Mouse (Mus musculus) hematopoietic multipotent progenitor cell, adult 10-12 weeks (in vitro differentiated cells): ENCODE results near the gene Rom1. TPM values are rescaled to one million over a fixed set of nuclear protein-coding genes. Genes with fewer than 3 reads are reported as not detected.

Source experiments
- polyA plus RNA-seq: library from polyadenylated mRNA; stranded (reverse); fragments of >175 nt; gene quantifications from 2 replicates; pipeline ENCODE4 v1.2.3, GENCODE M21; 2012; ENCODE audit warnings: low replicate concordance

Rom1 gene
- 13.0 and 33.9 TPM in 2 replicates for polyA plus RNA-seq

GRCm38 (mm10) chr19:8929224-8930088 is at the start of gene Rom1, which contains the start of gene Eml3:
Gene Rom1 (minus strand): TSS chr19:8929356.
Gene Eml3 (plus strand): TSS chr19:8929552.

DNA sequence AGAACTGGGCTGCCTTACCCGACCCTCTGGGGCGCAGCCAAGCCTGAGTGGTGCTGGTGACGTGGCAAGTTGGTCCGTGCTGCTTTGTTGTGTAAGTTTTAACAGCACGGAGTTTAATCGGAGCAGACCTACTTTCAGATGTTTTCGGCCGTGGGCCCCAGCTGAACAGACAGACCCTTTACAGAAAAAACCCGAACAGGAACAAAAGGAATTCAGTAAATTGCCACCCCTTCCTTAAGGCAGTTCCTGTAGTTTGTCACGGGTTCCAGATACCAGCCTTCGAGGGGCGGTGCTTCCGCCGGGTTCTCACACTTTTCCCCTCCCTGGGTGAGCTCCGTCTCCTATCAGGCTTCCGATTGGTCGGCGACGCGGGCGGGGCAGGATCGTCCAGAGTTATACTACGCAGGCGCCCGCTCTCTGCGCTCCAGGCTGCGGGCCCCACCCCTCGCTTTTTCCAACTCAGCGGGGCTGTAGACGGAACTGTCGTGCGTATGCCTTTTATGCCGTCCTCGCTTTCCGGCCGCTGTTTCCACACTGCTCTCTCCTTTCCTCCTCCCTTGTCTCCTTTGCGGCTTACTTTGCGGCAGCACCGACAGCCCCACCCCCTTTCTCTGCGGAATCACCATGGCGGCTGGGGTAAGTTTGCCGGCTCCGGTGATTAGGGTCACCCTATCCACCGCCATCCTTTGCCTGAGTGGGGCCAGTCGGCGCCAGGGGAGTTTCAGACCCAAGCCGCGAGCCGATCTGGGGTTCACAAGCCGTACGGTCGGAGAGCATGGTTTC is 37.6 kb upstream of the Rom1 start, which contains the start of gene Eef1g:
Gene Eef1g, plus strand, starts transcription at position 452 of the 783 bp plus-strand sequence.

DNA sequence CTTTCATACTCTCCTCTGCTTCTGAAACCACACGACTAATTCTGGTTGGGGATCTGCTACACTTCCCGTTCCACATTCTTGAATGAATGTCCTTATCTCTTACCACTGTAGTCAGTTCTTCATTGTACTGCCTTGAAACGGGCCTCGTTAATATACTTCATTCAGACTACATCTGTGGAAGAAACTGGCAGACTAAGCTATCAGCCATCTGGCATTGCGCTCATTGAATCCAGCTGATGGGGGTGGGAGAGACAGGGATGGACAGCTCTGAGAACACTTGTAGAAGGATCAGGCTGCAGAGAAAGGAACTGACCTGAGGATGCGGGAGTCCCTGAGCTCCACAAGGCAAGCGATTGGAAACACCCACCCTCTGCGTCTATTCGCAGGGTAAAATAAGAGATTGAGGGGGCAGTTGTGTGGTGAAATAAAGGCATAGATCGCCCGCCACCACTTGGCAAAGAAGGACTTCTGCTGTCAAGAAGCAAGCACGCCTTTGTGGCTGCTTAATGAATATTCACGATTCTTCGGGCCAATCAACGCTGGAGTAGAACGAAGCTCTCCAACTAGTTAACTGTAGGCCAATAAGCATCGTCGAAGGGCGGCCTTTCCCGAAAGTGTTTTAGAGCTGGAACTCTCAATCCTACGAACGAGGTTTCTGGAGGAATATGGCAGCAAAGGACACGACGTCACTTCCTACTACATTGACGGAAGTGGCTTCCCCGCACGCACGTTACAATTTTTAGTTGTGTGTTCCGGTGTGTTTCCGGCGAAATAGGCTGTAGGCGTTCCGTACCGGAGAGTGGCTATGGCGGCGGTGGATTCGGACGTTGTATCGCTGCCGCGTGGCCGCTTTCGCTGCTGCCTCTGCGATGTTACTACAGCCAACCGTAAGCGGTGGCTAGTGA is 24.2 kb upstream of the Rom1 start, which contains the start of gene Tut1:
Gene Tut1, plus strand, starts transcription at position 713 of the 905 bp plus-strand sequence.

GRCm38 (mm10) chr19:8941515-8942217 is 12.5 kb upstream of the Rom1 start, which contains the start of gene Mta2:
Gene Mta2 (plus strand): TSS chr19:8941875.

DNA sequence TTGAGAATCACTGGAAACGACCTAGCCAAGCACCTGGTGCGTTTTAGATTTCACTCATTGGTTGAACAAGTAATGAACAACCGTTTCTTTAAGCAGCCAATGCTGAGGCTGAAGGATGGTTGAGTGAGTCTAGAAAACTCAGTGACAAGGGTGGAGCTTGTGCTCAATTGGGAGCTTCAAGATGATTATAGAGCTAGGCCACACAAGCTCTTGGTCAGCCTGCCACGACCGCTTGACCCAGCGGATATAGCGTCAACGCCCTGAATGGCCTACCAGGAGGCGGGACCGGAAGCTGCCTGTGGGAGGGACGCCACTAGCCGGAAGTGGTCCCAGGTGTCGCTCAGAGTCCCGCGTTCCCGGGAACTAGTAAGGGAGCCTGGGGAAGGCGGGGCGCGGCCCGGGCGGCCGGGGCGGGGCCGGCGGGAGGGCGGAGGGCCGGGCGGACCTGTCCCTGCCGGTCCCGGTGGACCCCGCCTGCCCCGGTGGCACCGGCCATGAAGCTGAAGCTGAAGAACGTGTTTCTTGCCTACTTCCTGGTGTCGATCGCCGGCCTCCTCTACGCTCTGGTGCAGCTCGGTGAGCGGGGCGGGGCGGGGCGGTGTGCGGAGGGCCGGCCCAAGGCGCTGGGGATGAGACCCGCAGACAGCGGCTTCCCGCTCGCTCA is 9.0 kb downstream of the Rom1 start, which contains the start of gene B3gat3:
Gene B3gat3, plus strand, starts transcription at position 302 of the 664 bp plus-strand sequence.

DNA sequence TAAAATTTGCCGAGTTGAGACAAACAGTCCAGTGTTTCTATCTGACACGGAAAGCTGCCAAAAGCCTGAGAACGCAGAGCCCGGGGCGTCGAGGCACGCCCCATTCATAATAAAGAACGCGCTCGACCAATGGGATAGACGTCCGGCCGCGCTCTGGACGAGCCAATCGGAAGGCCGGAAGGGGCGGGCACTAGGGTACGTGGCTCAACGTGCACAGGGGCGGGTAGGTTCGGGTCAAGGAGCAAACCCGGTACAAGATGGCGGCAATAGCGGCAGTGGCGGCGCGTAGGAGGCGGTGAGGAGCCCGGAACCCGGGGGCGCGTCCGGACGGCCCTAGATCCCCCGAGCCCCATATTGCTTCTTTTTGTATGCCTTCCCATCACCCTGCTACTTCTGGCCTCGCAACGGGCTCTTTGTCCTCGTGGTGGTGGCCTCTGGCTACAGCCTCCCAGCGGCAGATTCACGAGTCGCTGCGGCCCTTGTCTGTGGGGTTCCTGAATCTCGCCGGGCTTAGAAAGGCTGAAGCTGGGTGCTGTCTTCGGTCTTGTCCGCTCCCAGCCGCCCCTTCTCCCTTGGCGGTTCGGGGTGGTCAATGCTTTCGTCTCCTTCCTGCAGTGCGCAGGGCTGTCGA is 31.2 kb downstream of the Rom1 start, which contains the start of gene Ganab:
Gene Ganab, plus strand, starts transcription at position 207 of the 631 bp plus-strand sequence.

DNA sequence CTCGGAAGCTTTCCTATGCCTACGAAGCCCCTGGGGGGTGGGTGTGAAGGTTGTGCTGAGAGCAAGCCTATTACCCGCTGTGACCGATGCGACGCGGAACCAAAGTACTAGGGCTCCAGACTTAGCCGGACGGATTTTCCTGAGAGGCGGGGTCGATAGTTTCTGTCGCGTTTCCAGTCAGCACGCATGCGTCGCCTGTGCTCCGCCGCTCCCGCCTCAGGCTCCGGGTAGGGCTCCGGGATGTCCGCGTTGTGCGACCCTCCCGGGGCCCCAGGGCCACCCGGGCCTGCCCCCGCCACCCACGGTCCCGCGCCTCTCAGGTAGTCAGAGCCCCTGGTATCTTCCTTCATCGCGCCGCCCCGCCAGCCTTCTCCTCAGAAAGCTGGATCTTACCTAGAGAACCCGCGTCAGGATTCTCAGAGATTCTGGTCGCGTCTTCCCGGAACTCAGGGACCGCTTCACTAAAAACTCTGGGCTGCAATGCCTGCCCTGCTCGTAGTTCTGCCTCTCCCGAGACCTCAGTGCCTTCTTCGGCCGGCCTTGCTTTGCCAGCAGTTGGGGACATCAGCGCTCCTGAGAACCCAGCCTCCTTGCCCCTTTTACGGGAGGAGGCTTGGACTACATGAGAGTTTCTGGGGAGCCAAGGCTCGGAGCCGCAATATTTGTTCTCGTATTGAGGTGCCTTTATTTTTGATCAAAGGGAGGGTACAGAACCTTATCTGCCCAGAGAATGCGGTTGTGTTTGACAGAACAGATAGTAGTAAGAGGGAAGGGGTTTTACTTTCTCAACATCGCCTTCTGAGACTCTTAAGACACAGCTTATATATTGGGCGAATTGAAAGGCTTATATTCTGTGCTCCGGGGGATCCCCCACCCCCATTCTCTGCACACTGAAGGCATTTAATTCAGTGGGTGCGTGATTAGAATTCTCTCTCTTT is 36.1 kb downstream of the Rom1 start, which contains the start of gene Ints5:
Gene Ints5, plus strand, starts transcription at position 177 of the 938 bp plus-strand sequence.

GRCm38 (mm10) chr19:8888511-8889385 is 40.4 kb downstream of the Rom1 start, which contains the start of the genes 1810009A15Rik and Gm49416:
Gene 1810009A15Rik (plus strand): TSS chr19:8888853.
Gene Gm49416 (plus strand): TSS chr19:8888926.

DNA sequence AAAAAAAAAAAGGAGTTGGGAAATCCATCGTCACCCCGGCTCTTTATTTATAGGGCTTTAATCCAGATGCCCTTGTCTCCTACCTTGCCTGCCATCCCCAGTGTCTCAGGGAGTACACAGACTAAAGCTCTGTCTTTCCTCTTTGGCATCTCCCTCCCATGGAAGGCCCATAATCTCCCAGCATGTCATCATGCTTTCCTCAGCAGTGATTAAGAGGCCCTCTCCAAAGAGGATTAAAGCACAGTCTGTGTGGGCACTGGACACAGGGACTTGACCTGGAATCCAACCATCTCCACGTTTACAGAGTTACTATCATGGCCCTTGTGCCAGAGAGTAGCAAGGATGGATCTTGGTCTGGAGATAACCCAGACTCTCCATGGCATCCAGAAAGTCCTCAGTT is 45.5 kb downstream of the Rom1 start, which contains the start of the genes Lbhd1 and Gm49403:
Gene Lbhd1, plus strand, starts transcription at position 117 of the 400 bp plus-strand sequence.
Gene Gm49403, plus strand, starts transcription at position 315 of the 400 bp plus-strand sequence.

GRCm38 (mm10) chr19:8880311-8881033 is 48.7 kb downstream of the Rom1 start, which contains the start of gene Uqcc3:
Gene Uqcc3 (minus strand): TSS chr19:8880923.

Other genes starting within 250 kb of the Rom1 start
- gene Slc3a2, start 206.0 kb downstream of the Rom1 start, polyA plus RNA-seq: 87.6 and 107 TPM in 2 replicates
- 14.1 and 19.6 TPM in 2 replicates for gene Wdr74, start 193.5 kb downstream of the Rom1 start, polyA plus RNA-seq
- gene 1700092M07Rik, start 188.6 kb downstream of the Rom1 start, polyA plus RNA-seq: 0.47 TPM in 1 of 2 replicates, not detected in the other
- gene Stx5a, start 187.9 kb downstream of the Rom1 start, polyA plus RNA-seq: 33.5 and 37.6 TPM in 2 replicates
- gene Nxf1, start 172.3 kb downstream of the Rom1 start, polyA plus RNA-seq: 85.7 and 111 TPM in 2 replicates
- 40.2 and 65.2 TPM in 2 replicates for gene Tmem223, start 158.4 kb downstream of the Rom1 start, polyA plus RNA-seq
- gene Tmem179b, start 154.9 kb downstream of the Rom1 start, polyA plus RNA-seq: 27.4 and 93.5 TPM in 2 replicates
- gene Taf6l, start 142.9 kb downstream of the Rom1 start, polyA plus RNA-seq: 18.5 and 32.1 TPM in 2 replicates
- 6.5 and 12.8 TPM in 2 replicates for gene Polr2g, start 130.8 kb downstream of the Rom1 start, polyA plus RNA-seq
- gene Zbtb3, start 126.8 kb downstream of the Rom1 start, polyA plus RNA-seq: 1.5 and 2.5 TPM in 2 replicates
- 6.1 and 6.4 TPM in 2 replicates for gene Ttc9c, start 110.0 kb downstream of the Rom1 start, polyA plus RNA-seq
- gene Hnrnpul2, start 109.3 kb downstream of the Rom1 start, polyA plus RNA-seq: 83.1 and 207 TPM in 2 replicates
- 71.4 and 191 TPM in 2 replicates for gene AC129217.1, start 99.6 kb downstream of the Rom1 start, polyA plus RNA-seq
- gene Bscl2, start 91.9 kb downstream of the Rom1 start, polyA plus RNA-seq: 65.8 and 85.4 TPM in 2 replicates
- gene Gng3, start 90.2 kb downstream of the Rom1 start, polyA plus RNA-seq: 0.07 and 0.16 TPM in 2 replicates
- gene Lrrn4cl, start 78.6 kb downstream of the Rom1 start, polyA plus RNA-seq: 0.12 TPM in 1 of 2 replicates, not detected in the other
- gene Ubxn1, start 57.9 kb downstream of the Rom1 start, polyA plus RNA-seq: 106 and 169 TPM in 2 replicates
- gene Uqcc3, start 48.4 kb downstream of the Rom1 start, polyA plus RNA-seq: 39.7 and 52.0 TPM in 2 replicates
- 0.17 and 0.48 TPM in 2 replicates for gene Lbhd1, start 45.6 kb downstream of the Rom1 start, polyA plus RNA-seq
- gene Gm49403, start 45.4 kb downstream of the Rom1 start, polyA plus RNA-seq: not detected in 2 replicates
- 10.0 and 58.5 TPM in 2 replicates for gene 1810009A15Rik, start 40.5 kb downstream of the Rom1 start, polyA plus RNA-seq
- gene Gm49416, start 40.4 kb downstream of the Rom1 start, polyA plus RNA-seq: 5.1 TPM in 1 of 2 replicates, not detected in the other
- gene Ints5, start 36.4 kb downstream of the Rom1 start, polyA plus RNA-seq: 30.0 and 30.8 TPM in 2 replicates
- 45.2 and 49.2 TPM in 2 replicates for gene Ganab, start 31.3 kb downstream of the Rom1 start, polyA plus RNA-seq
- 169 and 181 TPM in 2 replicates for gene B3gat3, start 9.0 kb downstream of the Rom1 start, polyA plus RNA-seq
- gene Eml3, start 196 bp upstream of the Rom1 start, polyA plus RNA-seq: 90.5 and 184 TPM in 2 replicates
- gene Mta2, start 12.5 kb upstream of the Rom1 start, polyA plus RNA-seq: 55.2 and 56.3 TPM in 2 replicates
- gene Tut1, start 24.5 kb upstream of the Rom1 start, polyA plus RNA-seq: 33.0 and 33.4 TPM in 2 replicates
- 21.6 and 58.7 TPM in 2 replicates for gene Eef1g, start 37.7 kb upstream of the Rom1 start, polyA plus RNA-seq
- 112 and 248 TPM in 2 replicates for gene Ahnak, start 59.9 kb upstream of the Rom1 start, polyA plus RNA-seq
- not detected in 2 replicates for gene Scgb1a1, start 158.6 kb upstream of the Rom1 start, polyA plus RNA-seq
- gene Asrgl1, start 206.3 kb upstream of the Rom1 start, polyA plus RNA-seq: 37.7 and 75.7 TPM in 2 replicates